Mouse (Mus musculus): ENCODE results near the gene Mettl1. TPM values are rescaled to one million over a fixed set of nuclear protein-coding genes. Genes with fewer than 3 reads are reported as not detected.
"Not testable (repeated sequence)": the region's sequence is repeated elsewhere in the genome, so short reads cannot be mapped to it uniquely, and the experiment has no call there.

Gene Mettl1
- total RNA-seq, 2 experiments from 2014 or later, result 14.9 to 17.6 TPM

DNA sequence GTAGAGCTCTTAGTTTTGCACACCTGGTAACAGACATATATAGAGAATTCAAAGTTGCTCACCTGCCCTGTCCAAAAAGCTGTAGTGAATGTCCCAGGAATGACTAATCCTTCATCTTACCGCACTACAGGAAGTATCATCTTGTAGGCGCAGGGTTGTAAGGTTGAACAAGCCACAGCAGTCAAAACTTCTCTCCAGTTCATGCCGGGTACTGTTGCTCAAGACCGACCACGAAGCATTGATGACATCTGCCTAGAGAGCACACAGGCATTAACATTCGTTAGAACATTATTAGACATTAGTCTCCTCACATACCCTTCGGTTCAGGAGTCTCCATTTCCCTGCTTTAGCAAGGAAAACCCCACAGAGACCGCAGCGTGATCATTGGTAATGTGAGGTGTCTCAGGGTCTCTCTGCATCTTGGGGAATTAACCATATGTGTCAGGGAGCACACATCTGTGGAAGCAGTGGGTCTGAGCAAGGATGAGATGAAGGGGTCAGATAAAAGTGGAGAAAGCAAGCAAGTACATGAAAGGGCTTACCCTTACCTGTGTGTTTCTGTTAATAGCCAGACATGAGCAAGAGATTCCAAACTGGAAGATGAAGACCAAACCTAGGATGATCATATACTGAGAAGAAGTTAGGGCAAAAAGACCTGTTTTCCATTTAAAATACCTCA is 27.3 kb downstream of the Mettl1 start:
- DNase-seq, result no peak

DNA sequence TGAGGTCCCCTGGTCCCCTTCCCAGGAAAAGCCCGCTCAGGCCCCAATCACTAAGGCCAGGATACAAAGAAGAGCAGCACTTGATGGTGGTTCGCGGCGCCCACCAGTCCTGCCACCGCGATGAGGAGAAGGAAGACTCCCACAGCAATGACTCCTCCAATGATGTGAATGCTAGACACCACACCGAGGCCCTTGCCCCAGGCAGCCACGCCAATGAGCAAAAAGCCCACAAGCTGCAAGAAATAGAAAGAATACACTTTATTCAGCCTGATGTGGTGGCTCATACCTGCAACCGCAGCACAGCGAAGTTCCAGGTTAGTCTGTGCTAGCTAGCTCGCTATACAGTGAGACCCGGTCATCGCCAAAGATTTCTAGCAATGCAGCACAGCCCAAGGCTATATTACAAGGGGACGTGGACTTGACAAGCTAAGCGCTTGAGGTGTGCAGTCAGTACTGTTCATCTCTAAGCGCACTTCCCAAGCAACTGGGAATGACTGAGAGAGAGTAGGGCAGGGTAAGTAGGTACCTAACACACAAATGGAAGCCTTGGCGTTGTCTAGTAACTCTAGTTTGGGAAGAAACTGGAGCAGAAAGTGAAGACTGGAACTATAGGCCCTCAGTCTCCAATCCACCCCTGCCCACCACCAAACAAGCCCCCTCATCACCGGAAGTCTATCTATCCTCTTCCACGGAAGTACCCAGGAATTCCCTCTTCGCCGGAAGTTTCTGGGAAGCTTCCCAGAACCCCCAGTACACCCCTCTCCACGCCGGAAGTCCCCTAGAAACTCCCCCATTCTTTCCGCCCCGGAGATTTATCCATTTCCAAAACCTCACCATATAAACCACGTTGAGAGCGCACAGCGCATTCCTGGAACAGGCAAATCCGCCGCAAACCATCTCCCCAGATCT is 28.3 kb downstream of the Mettl1 start:
- no peak for DNase-seq

DNA sequence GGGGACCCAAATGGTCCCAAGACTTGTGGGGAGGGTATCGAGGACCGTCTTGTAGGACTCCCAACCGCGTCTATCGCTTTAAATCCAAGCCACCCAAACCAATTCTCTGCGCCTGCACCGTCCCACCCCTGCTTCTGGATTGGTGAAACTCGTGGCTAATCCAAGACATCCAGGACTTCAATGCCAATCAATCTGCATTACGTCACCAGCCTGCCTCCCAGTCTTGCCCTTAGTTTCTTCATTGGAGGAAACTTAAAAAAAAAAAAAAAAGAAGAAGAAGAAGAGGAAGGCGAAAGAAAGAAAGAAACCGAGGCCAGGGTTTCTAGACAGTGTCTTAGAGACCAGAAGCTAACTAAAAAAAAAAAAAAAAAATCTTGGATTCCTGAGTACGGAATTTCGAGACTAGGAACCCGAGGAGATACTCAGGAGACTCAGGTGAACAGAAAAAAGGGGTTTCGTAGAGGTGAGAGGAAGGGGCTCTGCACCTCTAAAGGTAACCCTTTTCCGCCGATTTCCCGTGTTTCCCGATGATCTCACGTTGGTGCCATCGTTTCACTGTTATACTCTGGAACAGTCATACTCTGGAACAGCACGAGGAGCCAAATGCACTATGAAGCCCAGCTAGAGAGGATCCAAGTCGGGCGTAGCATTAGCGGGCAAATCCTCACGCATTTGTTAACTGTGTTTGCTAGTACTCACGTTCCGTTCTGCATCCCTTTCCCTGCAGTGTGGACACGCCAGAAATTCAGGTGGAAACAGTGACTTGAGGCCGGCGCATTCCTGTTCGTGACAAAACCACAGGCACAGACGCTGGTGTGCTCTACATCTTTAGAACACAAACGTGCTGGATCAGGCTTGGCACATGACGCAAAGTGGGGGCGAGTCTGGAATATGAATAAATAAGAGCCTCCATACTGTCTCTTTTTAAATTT is 29.2 kb downstream of the Mettl1 start, which contains the start of gene Tspan31:
Tspan31 (minus strand) TSS at position 75 of the 932 bp plus-strand sequence.
- DNase-seq, result peak; percentile 92

DNA sequence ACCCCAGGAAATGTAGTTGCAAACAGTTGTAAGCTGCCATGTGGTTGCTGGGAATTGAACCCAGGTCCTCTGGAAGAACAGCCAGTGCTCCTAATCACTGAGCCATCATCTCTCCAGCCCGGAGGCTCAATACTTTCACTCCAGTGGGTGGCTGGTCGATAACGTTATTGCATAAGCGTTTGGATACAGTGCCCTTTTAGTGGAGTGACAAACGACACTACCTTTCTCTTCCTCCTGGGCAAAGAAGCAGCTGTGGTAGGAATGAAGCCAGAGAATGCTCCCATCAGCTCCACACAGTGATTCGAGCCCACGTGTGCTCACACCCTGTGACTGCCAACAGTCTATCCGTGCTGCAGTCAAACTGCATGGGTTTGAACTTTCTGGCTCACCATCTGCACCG is 30.0 kb downstream of the Mettl1 start:
- DNase-seq, result no peak

DNA sequence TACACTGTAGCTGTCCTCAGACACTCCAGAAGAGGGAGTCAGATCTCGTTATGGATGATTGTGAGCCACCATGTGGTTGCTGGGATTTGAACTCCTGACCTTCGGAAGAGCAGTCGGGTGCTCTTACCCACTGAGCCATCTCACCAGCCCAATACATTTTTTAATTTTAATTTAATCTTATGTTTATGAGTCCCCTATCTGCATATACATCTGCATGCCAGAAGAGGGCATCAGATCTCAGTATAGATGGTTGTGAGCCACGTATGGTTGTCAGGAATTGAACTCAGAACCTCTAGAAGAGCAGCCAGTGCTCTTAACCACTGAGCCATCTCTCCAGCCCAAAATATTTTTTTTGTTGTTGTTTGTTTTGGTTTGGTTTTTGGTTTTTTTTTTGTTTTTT is 31.1 kb downstream of the Mettl1 start:
- DNase-seq, result not testable (repeated sequence)

DNA sequence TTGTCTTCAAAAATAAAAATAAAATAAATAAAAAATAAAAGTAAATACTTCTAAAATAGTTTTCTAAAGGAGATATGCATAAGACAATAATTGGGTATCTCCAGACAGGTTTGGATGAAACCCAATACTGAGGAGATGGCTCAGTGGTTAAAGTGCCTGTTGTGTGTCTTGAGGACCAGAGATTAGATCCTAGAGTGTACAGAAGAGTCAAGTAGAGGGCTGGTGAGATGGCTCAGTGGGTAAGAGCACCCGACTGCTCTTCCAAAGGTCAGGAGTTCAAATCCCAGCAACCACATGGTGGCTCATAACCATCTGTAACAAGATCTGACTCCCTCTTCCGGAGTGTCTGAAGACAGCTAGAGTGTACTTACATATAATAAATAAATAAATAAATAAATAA is 31.8 kb downstream of the Mettl1 start:
- not testable (repeated sequence) for DNase-seq

DNA sequence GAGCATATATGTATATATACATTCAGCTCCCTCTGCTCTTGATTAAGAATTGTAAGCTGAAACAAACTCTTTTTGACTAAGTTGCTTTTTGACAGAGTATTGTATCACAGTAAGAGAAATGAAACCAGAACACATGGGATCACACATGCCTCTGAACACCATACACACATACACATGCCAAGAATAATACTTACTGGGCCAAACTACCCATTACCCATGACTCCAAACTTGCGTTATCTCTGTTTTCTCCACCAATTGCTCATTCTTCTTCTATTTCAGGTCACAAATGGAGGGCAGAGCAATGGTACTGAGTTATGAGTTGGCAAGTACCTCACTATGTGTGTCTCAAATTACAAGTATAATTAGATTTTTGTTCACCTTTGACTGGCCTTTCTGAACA is 32.8 kb downstream of the Mettl1 start:
- DNase-seq, result no peak

DNA sequence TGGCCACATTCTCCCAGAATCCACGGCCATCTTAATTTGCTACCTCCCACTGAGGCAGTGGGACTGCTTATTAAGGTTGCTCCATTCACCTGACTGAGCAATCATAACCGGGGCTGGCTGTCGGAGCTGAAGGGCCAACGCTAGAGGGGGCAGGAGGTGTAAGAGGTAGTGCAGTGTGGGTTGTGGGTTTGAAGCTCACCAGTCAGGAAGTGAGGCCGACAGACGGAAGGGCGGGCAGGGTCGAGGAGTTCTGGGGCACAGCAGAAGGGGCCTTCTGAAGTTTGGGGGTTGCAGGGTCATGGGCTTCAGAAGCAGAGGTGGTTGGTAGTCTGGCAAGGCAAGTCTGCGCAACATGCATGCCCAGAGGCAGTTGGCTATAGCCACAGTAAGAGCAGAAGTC is 33.9 kb downstream of the Mettl1 start, which contains the start of gene Agap2:
Agap2 (plus strand) TSS at position 205 of the 400 bp plus-strand sequence.
- DNase-seq, result no peak

DNA sequence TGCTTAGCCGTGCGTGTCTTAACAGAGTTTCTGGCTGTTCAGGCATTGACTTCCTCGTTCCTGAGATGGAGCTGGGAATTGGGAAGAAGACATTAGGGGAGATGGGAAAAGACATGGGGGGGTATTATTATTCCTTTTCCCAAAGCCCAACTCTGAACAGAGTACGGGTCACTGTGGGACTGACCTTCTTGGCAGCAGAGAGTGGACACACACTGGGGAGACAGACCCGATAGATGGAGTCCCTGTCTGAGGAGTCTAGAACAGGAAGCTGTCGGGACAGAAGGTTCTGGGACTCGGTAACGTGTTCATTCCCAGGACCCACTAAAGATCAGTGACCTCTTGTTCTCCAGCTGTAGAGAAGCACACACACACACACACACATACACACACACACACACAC is 34.4 kb downstream of the Mettl1 start:
- no peak for DNase-seq

DNA sequence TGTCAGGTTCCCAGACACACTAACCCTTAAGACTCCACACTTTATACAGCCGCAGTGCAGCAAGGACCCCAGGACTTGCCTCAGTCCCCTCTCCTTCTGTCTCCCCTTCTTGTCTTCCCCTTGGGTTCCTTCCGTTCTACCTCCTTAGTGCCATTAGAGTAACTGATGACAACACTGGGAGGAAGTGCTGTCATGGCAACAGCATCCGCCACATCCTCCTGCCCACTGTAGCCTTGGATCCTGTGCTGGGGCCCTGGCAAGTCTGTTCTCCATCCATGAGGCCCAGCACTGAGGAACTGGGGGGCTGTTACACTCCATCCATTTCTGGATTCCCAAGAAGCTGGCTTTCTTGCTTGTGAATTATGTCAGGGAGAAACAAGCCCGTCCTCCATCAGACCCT is 34.9 kb downstream of the Mettl1 start:
- DNase-seq, result no peak

DNA sequence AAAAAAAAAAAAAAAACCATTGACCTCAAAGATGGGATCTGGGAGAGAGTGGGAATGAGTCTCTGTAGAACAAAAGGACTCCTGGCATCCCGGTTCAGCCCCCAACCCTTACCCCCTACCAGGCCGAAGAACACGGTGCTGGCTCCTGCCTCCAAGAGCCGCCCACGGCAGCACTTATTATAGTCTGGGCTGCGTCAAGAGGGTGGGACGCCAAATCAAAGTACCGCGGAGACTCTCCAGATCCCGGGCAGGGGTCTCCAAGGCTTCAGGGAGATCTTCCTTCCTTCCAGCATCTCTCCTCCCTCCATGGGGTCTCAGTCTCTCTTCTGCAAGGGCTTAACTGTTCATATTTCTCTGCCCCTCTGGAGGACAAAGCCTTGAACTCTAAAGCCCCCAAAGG is 36.3 kb downstream of the Mettl1 start:
- no peak for DNase-seq

DNA sequence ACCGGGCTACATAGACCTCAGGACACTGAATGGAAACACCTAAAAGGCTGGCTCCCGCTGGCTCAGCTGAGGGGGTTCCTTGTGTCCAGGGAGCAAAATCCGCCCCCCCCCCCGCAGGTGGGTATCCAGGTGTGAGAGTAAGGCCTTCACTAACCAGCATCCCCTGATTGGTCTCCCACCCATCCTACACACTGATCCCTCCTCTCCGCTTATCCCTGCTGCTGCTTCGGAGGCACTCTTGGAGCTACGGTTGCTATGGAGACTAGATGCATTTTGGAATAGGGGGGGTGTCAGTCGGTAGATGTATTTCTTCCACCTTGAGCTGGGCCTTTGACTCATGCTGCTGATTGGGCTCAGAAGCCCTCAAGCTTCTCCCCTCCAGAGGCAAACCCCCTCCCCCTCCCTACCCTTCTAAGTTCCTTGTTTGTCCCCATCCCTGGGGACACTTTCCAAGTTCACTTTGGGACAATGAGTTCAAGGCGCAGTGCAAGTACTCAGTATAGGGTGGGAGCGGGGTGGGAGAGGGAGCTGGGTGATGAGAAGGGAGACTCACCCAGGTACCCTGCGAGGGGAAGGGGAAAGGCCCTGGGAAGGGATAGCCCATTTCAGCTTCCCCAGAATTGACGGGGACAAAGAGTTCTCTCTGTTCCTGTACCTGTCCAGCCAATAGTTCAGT is 36.9 kb downstream of the Mettl1 start:
- no peak for DNase-seq

DNA sequence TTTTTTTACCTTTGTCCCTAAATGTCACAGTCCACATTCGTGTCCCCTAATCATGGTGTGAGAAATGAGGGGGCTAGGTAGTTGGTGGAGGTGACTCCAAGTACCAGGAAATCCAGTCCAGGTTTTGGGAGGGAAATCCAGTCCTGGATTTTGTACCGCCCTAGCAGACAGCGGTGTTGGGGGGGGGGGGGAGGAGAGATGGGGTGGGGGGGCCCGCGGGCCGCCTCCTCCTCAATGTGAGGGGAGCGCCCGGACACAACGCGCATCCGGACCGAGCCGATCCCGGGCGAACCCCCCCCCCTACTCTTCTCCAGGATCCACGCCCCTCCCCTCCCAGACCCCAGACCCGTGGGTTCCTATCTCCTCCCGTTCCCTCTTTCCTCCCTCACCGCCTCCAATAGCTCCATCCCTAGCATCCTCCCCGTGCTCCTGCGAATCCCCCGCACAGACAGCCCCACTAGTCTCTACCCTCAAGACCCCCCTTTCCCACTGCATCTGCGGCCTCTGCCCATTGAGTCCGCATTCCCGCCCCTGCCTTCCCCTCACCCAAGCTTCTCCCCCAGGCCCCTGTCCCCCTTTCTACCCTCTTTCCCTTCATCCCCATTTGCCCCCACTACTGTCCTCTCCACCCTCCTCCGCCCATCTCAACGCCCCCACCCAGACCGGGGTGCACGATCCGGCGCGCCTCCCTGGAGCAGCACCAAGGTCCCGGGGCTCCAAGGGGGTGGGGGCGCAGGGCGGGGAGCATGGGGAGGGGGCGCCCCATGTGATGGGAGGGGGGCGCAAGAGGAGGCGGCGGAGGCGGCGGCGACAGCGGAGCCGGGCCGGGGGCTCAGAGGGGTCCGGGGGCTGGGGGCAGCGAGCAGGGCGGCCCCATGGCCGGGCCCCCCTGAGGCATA is 37.7 kb downstream of the Mettl1 start:
- peak; percentile 58 for DNase-seq

DNA sequence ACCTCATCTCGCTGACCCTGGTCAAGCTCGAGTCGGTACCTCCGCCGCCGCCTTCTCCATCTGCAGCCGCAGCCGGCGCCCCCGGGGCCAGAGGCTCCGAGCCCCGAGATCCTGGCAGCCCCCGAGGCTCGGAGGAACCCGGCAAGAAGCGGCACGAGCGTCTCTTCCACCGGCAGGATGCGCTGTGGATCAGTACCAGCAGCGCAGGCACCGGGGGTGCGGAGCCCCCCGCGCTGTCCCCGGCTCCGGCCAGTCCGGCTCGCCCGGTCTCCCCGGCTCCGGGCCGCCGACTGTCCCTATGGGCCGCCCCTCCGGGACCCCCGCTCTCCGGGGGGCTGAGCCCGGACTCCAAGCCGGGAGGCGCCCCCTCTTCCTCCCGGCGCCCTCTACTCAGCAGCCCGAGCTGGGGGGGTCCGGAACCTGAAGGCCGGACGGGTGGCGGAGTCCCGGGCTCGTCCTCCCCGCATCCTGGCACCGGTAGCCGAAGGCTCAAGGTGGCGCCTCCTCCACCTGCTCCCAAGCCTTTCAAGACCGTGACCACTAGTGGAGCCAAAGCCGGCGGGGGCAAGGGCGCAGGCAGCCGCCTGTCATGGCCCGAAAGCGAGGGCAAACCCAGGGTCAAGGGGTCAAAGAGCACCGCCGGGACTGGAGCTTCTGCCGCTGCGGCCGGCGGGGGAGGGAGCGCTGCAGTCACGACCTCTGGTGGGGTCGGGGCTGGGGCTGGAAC is 38.6 kb downstream of the Mettl1 start:
- DNase-seq, result no peak

DNA sequence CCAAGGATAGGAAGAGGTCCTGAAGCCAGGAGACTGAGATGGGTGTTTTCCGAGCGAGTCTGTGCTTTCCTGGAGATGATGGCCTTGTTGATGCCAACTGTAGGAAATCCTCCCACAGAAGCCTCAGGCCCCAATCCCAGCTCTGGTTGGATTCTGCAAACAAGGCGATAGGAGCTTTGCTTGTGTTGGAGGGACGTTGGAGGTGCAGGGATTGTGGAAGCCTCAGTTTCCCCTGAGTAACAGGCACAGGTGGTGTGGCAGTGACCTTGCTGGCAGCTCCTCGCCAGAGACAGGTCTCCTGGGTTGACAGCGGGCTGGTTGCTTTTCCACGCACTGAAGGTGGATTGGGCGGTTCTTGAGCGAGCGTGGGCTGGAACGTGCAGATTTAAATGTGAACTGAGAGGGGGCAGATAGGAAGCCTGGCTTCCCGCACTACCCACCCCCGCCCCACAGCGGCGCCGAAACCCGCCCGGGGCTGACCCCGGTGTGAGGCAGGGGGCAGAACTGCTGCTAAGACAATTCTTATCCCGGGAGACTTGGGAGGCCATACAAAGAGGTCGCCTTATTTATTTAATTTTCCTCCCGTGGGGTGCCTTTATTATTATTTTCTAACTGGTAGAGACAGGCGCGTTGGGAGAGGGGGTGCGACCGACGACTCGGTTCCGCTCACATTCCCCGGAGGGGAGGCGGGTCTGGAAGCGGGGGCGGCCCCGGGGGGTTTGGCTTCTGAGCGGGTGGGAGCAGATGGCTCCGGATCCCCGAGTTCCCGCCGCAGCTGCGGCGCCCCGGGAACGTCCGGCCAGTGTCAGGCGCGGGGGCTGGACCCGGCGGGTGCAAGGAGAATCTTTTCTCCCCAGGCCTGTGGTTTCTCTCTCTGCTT is 39.9 kb downstream of the Mettl1 start:
- no peak for DNase-seq

DNA sequence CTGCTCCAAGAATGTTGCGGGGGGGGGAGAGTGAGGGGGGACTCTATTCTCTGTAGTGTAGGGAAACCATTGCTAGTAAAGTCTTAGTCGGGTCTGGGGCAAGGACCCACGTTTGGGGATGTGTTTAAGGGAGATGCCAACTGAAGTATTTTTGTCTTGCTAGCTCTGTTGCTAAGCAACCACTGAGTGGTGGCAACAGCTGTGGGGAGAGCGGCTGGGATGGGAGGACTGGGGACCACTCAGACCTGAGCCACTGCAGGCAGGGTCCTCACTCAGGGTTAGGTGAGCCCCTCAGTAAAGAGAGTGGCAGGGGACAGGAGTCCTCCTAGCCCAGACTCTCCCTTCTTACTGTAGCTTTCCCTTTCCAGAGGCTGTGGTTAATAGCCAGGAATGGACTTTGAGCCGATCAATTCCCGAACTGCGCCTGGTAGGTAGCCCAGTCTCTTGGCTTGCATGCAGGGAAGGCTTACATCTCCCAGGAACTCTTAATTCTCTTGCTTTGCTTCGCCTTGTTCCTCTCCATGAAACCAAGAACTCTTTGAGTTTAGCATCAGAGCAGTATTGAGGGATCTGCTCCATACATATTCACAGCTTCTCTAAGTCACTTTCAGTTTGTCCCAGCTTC is 40.9 kb downstream of the Mettl1 start:
- DNase-seq, result no peak

DNA sequence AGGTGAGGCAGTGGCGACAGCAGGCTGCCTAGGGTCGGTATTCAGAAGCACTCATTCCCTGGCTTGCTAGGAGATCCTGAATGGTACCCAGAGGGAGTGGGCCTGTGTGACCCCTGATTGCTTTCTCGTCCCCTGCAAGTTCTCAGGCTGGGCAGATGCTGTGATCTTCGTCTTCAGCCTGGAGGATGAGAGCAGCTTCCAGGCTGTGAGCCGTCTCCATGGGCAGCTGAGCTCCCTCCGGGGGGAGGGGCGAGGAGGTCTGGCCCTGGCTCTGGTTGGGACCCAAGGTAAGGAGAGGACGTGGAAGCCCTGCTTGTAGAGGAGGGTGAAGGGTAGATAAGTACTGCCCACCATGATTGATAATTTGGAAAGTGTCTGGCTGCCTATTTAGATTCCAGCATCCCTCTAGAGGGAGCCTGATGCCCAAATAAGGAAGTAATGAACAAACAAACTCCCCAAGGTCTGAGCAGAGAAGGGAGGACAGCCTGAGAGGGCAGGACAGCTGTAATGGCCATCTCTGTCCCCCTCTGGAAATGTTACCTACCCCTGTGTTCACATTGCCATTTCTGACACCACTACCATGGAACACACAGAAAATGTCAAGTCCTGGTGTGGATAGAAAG is 42.2 kb downstream of the Mettl1 start:
- DNase-seq, result no peak

DNA sequence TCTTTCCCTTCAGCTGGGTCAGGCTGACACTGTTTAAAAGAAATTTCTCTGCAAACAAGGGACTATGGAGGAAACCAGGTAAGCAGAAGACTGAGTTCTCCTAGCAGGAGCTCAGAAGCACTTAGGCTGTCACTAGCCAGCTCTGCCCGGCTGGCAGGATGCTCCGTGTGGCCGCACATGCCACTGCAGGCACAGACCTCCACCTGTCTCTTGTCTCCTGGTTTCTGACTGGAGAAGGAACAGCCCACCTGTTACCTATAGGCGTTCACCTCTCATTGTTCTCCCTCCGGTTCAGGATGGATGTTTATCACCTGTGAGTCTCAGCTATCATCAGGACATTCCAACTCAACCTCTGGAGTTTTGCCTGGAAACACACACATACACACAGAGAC is 42.7 kb downstream of the Mettl1 start:
- no peak for DNase-seq

All from adrenal gland, postnatal 10 days (tissue).